Mouse (Mus musculus): ENCODE measurements around the gene Ifi208. TPM values are rescaled to one million over a fixed set of nuclear protein-coding genes. Genes with fewer than 3 reads are reported as not detected.

Gene Ifi208
- total RNA-seq, 1 experiment from 2014 or later, result not detected

Other genes with a start within 250 kb of the Ifi208 start
- gene Ifi206, start 182.6 kb upstream of the Ifi208 start, total RNA-seq (2017), result 3.3 and 5.6 TPM in 2 replicates
- gene Ifi214, start 137.7 kb upstream of the Ifi208 start, total RNA-seq (2017), result 1.2 TPM in 1 of 2 replicates, not detected in the other
- gene Ifi213, start 74.4 kb upstream of the Ifi208 start, total RNA-seq (2017), result 3.8 and 17.5 TPM in 2 replicates
- 13.1 and 15.7 TPM in 2 replicates for gene Ifi209, start 42.8 kb upstream of the Ifi208 start, total RNA-seq (2017)
- gene Ifi207, start 68.1 kb downstream of the Ifi208 start, total RNA-seq (2017), result 0.25 and 0.75 TPM in 2 replicates
- gene Ifi204, start 93.3 kb downstream of the Ifi208 start, total RNA-seq (2017), result 1.5 and 13.1 TPM in 2 replicates
- 4.3 TPM in 1 of 2 replicates, not detected in the other for gene Ifi211, start 239.4 kb downstream of the Ifi208 start, total RNA-seq (2017)